Mouse (Mus musculus) thymus, adult 2 months (tissue): Measurements from ENCODE around the gene Sar1b. TPM values are rescaled to one million over a fixed set of nuclear protein-coding genes. Genes with fewer than 3 reads are reported as not detected.
"Not testable (repeated sequence)": the region's sequence is repeated elsewhere in the genome, so short reads cannot be mapped to it uniquely, and the experiment has no call there.

Experiments
- DNase-seq: peaks from one replicate; pipeline ENCODE4 v3.0.0; 2021
- H3K27ac ChIP-seq: fragments of 200-500 bp; 2 replicates; pipeline ENCODE4 v1.5.1; 2012; ENCODE audit warnings: low read length, control low read depth; ENCODE audit not compliant: control insufficient read depth, insufficient read depth
- H3K27me3 ChIP-seq: fragments of 200-500 bp; 2 replicates; pipeline ENCODE4 v1.6.1; 2012; ENCODE audit warnings: mild to moderate bottlenecking, low read length, moderate library complexity, mixed read lengths; ENCODE audit not compliant: control insufficient read depth, insufficient read depth
- H3K36me3 ChIP-seq: fragments of 200-500 bp; 2 replicates; pipeline ENCODE4 v1.6.1; 2012; ENCODE audit warnings: mild to moderate bottlenecking, low read length, moderate library complexity; ENCODE audit not compliant: control insufficient read depth, insufficient read depth
- H3K4me1 ChIP-seq: fragments of 200-500 bp; replicated peaks from 2 replicates; pipeline ENCODE4 v1.6.1; 2012; ENCODE audit warnings: low read length; ENCODE audit not compliant: control insufficient read depth, insufficient read depth
- H3K4me3 ChIP-seq: fragments of 200-500 bp; 2 replicates; pipeline ENCODE4 v1.5.1; 2012; ENCODE audit warnings: mild to moderate bottlenecking, low read length, control low read depth, moderate library complexity; ENCODE audit not compliant: control insufficient read depth, insufficient read depth
- CTCF ChIP-seq: fragments of 200-500 bp; IDR thresholded peaks from 2 replicates; pipeline ENCODE4 v1.5.1; 2012; ENCODE audit warnings: mild to moderate bottlenecking, control low read depth, low read length, moderate library complexity, borderline replicate concordance; ENCODE audit not compliant: control insufficient read depth, poor library complexity, insufficient read depth; ENCODE audit errors: extremely low read depth
- POLR2A ChIP-seq: fragments of 200-500 bp; IDR thresholded peaks from 2 replicates; pipeline ENCODE4 v1.6.1; 2012; ENCODE audit warnings: mild to moderate bottlenecking, low read length, control low read depth, moderate library complexity; ENCODE audit not compliant: control insufficient read depth, poor library complexity, insufficient read depth; ENCODE audit errors: extremely low read depth
- WGBS: fragments of 180-500 bp; shearing (Covaris S2); methylation state at CpG from one replicate; pipeline ENCODE4 v1.1.7; 2018; 5-methylcytosine and 5-hydroxymethylcytosine counted together
- polyA plus RNA-seq: library from polyadenylated mRNA; depleted of rRNA; stranded (reverse); fragments of >200 nt; gene quantifications from 2 replicates; pipeline ENCODE4 v1.2.3, GENCODE M21; 2012

Sar1b gene
- polyA plus RNA-seq, 1 experiment = 18.4 TPM

DNA sequence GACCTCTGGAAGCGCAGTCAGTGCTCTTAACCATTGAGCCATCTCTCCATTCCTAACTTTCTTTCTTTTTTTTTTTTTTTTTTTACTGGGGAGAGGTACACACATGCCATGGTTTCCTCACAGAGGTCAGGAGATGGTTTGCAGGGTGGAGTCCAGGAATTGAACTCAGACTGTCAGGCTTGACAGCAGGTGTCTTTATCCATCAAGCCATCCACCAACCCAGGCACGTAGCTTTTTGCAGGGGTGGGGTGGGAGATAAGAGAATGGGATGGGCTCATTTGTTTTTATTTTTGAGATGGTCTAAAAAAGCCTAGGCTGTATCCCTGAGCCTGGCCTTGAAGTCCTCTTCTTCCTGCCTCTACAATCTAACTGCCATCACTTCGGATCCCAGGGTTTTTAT, 12.0 kb downstream of the Sar1b start:
- no peaks in the 10 kb centered on the region for H3K4me1 ChIP-seq

DNA sequence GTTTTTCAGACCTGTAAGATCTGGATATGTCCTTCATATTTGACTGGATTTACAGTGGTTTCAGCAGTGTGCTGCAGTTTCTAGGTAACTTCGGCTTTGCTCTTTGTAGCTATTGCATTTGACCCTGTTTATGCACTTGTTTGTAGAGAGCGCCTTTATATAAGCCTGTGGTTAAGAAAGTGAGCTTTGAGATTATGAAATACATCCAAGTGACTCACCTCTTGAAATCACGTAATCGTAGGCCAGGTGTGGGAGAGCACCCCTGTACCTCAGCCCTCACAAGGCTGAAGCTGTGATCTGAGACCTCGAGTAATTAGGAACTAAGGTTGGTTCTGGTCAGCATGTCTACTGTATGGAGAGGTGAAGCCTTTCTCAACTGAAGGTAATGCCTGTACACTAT, 14.0 kb downstream of the Sar1b start:
- WGBS = 91% methylated on average over 5 of the region's 5 CpGs
- Histone ChIP-seq H3K4me1 (no peaks in the 10 kb centered on the region), H3K27ac (no peak overlapping the region), H3K4me3 (no peak overlapping the region), H3K27me3 (no peaks in the 10 kb centered on the region), H3K36me3 (peaks cover 28% of the 10 kb centered on the region)
- TF ChIP-seq CTCF (no peak), POLR2A (no peak)
- DNase-seq = no peak

More for the DNA sequence above, 12.0 kb downstream of the Sar1b start:
- H3K36me3 ChIP-seq = peaks cover 9% of the 10 kb centered on the region
- H3K4me3 ChIP-seq = no peak overlapping the region
- WGBS = 96% methylated on average over 3 of the region's 3 CpGs
- no peak overlapping the region for H3K27ac ChIP-seq
- DNase-seq = no peak
- TF ChIP-seq CTCF (no peak), POLR2A (no peak)
- no peaks in the 10 kb centered on the region for H3K27me3 ChIP-seq

DNA sequence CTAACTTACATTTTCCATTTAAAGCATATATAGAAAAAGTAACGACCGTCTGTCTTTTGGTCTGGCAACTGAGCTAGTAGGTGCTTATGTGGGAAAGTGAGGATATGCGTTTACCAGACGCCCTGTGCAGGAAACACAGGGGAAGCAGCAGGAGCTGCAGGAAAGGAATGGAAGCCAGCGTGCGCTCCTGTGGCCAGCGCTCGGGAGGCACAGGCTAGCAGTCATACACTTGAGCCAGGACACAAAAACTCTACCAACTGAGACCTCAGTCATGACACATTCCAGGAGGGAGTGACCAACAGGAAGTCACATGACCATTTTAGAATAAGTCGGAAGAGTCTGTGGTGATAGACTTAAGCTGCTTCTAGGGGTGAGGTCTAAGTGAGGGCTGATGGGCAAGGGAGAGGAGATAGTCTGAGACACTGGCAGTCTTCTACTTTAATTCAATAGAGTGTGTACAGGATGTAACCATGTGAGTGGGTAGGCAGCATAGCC, 17.3 kb downstream of the Sar1b start:
- WGBS = 97% methylated on average over 9 of the region's 9 CpGs
- Histone ChIP-seq H3K4me3 (no peak overlapping the region), H3K27me3 (no peaks in the 10 kb centered on the region), H3K36me3 (peaks cover 39% of the 10 kb centered on the region), H3K27ac (no peak overlapping the region), H3K4me1 (no peaks in the 10 kb centered on the region)
- DNase-seq = no peak
- TF ChIP-seq POLR2A (no peak), CTCF (no peak)

DNA sequence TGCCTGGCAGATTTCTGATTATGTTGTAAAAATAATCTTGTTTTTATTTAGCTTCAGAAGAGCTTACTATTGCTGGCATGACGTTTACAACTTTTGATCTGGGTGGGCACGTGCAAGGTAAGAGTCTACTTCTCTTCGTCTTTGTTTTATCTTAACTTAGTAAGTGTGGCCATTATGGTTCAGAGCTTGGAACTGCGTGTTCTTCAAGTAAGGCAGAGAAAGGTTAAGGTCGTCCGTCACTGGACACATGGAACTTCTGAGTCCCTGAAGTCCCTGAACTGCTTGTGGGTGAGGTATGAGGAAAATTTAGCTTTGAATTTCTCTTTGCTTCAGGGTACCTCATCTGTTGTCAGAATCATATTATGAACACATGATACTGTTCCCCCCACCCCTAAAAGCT, 19.2 kb downstream of the Sar1b start:
- DNase-seq = no peak
- H3K27ac ChIP-seq = no peak overlapping the region
- no peaks in the 10 kb centered on the region for H3K4me1 ChIP-seq
- WGBS = 97% methylated on average over 6 of the region's 6 CpGs
- H3K4me3 ChIP-seq = no peak overlapping the region
- H3K36me3 ChIP-seq = peaks cover 42% of the 10 kb centered on the region
- TF ChIP-seq CTCF (no peak), POLR2A (no peak)
- H3K27me3 ChIP-seq = no peaks in the 10 kb centered on the region; the same call in 1 of the 2 replicates

DNA sequence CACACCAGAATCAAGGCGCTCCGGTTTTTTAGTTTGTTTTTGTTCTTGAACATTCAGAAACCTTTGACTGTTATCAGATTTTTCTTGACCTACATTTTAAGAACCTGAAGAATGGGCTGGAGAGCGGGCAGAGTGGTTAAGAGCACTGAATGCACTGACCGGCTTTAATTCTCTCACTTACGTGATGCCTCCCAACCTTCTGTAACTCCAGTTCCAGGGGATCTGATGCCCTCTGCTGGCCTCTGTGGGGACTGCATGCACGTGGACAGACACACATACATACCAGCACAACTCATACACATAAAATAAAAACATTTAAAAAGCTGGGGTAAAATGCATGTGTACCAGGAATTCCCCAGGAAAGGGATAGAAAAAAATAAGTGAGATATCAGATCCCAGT, 22.4 kb downstream of the Sar1b start:
- TF ChIP-seq CTCF (peak; percentile 28; the same call in 1 of the 2 replicates), POLR2A (no peak)
- H3K4me1 ChIP-seq = no peaks in the 10 kb centered on the region
- H3K27ac ChIP-seq = no peak overlapping the region
- DNase-seq = peak; percentile 68
- peaks cover 32% of the 10 kb centered on the region for H3K36me3 ChIP-seq
- WGBS = 97% methylated on average over 6 of the region's 6 CpGs
- no peak overlapping the region for H3K4me3 ChIP-seq
- no peaks in the 10 kb centered on the region; the same call in 1 of the 2 replicates for H3K27me3 ChIP-seq

DNA sequence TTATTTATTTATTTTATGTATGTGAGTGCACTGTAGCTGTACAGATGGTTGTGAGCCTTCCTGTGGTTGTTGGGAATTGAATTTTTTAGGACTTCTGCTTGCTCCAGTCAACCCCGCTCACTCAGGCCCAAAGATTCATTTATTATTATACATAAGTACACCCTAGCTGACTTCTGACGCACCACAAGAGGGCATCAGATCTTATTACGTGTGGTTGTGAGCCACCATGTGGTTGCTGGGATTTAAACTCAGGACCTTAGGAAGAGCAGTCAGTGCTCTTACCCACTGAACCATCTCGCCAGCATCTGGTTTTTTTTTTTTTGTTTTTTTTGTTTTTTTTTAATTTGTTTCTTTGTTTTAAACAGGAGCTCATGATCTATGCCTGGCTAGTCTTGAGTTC, 26.2 kb downstream of the Sar1b start:
- H3K4me3 ChIP-seq, DNase-seq, H3K4me1 ChIP-seq, H3K27me3 ChIP-seq, H3K27ac ChIP-seq: not testable (repeated sequence)
- WGBS = 96% methylated on average over 4 of the region's 4 CpGs
- H3K36me3 ChIP-seq = peaks cover 22% of the 10 kb centered on the region

DNA sequence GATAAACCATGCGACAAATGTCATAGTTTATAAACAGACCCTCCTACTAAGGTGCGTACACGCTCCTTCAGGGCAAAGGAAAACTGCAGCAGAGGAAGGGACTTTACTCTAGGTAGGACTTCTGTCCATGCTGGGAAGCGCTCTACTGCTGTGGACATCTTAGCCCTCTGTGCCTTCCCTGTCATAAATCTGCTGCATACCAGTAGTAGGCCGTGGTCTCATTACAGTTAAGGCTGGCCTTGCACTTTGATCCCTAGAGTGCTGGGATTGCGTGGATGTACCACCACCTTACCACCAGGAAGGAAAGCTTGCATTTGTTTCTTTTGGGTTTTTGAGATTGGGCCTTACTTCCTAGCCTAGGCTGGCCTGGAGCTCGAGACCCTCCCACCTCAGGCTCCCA, 27.2 kb downstream of the Sar1b start:
- no peak overlapping the region for H3K4me3 ChIP-seq
- no peak overlapping the region for H3K27ac ChIP-seq
- peaks cover 22% of the 10 kb centered on the region for H3K36me3 ChIP-seq
- no peak for TF ChIP-seq POLR2A
- no peak for TF ChIP-seq CTCF
- H3K27me3 ChIP-seq = no peaks in the 10 kb centered on the region; the same call in 1 of the 2 replicates
- DNase-seq = no peak
- WGBS = 99% methylated on average over 7 of the region's 7 CpGs
- no peaks in the 10 kb centered on the region for H3K4me1 ChIP-seq
